Mouse (Mus musculus) ES-E14 (cell line): ENCODE measurements at regions not wholly inside any gene's neighbourhood (a gene's known extent, or its start where the extent isn't known, plus 50 kb on each side); places are given as distances from the start of the nearest gene placed in this dataset.

Source experiments
- CHD2 ChIP-seq: IDR thresholded peaks from 2 replicates; pipeline ENCODE4 v1.6.1; 2014; ENCODE audit warnings: mild to moderate bottlenecking, low read depth, low read length, inconsistent platforms
- HCFC1 ChIP-seq: IDR thresholded peaks from 2 replicates; pipeline ENCODE4 v1.6.1; 2012; ENCODE audit warnings: low read length, inconsistent platforms, borderline replicate concordance; ENCODE audit not compliant: insufficient read depth
- ZC3H11A ChIP-seq: IDR thresholded peaks from 2 replicates; pipeline ENCODE4 v1.6.1; 2012; ENCODE audit warnings: low read depth, mild to moderate bottlenecking, inconsistent platforms, low read length, borderline replicate concordance

DNA sequence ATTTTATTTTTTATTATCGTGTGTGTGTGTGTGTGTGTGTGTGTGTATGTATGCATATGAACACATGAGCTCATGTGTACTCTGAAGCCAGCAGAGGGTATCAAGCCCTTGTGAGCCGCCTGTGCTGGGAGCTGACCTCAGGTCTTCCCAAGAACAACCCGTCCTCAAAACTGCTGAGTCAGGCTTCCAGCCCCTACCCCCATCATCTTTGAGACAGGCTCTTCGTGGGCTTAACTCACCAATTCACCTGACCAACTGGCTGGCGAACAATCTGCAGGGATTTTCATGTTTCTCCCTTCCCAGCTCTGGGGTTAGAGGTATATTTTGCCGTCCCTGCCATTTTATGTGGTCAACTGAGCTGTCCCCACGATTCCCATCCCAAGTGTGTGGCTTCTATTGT, 107.7 kb upstream of the Ubr2 start:
- TF ChIP-seq HCFC1 (no peak), ZC3H11A (no peak), CHD2 (no peak)
